Mouse (Mus musculus) heart, embryonic 12.5 days (tissue): Measurements from ENCODE around the gene 1700034I23Rik. TPM values are rescaled to one million over a fixed set of nuclear protein-coding genes. Genes with fewer than 3 reads are reported as not detected.
A peak's percentile ranks its signal among the peaks of the same experiment; 100 is the strongest.
"Not testable (repeated sequence)": the region's sequence is repeated elsewhere in the genome, so short reads cannot be mapped to it uniquely, and the experiment has no call there.

Experiments
- ATAC-seq: fragments of 200-750 bp; cut with Nextera tagmentation; 2 replicates; pipeline ENCODE4 v1.8.0; 2017; ENCODE audit warnings: moderate TSS enrichment, moderate library complexity; ENCODE audit not compliant: insufficient number of reproducible peaks, low FRiP score
- H3K27ac ChIP-seq: fragments of 300-500 bp; sonication (generic); 2 replicates; pipeline ENCODE4 v1.5.1; 2016; ENCODE audit warnings: mild to moderate bottlenecking, moderate library complexity; ENCODE audit not compliant: poor library complexity, severe bottlenecking
- H3K27me3 ChIP-seq: fragments of 300-500 bp; sonication (generic); replicated peaks from 2 replicates; pipeline ENCODE4 v1.6.1; 2016; ENCODE audit warnings: mild to moderate bottlenecking, moderate library complexity
- H3K36me3 ChIP-seq: fragments of 300-500 bp; sonication (generic); 2 replicates; pipeline ENCODE4 v1.6.1; 2016; ENCODE audit warnings: mild to moderate bottlenecking, moderate library complexity
- H3K4me1 ChIP-seq: fragments of 300-500 bp; sonication (generic); replicated peaks from 2 replicates; pipeline ENCODE4 v1.6.1; 2016; ENCODE audit warnings: mild to moderate bottlenecking
- H3K4me2 ChIP-seq: fragments of 300-500 bp; sonication (generic); 2 replicates; pipeline ENCODE4 v1.6.1; 2016; ENCODE audit warnings: mild to moderate bottlenecking, moderate library complexity
- H3K4me3 ChIP-seq: fragments of 300-500 bp; sonication (generic); 2 replicates; pipeline ENCODE4 v1.5.1; 2016; ENCODE audit warnings: mild to moderate bottlenecking
- H3K9ac ChIP-seq: fragments of 300-500 bp; sonication (generic); 2 replicates; pipeline ENCODE4 v1.6.1; 2016; ENCODE audit warnings: mild to moderate bottlenecking, moderate library complexity
- H3K9me3 ChIP-seq: fragments of 300-500 bp; sonication (generic); replicated peaks from 2 replicates; pipeline ENCODE4 v1.6.1; 2016; ENCODE audit warnings: mild to moderate bottlenecking, moderate library complexity
- WGBS: fragments of 180-500 bp; shearing (Covaris S2); methylation state at CpG from one replicate; pipeline ENCODE4 v1.1.7; 2016; 5-methylcytosine and 5-hydroxymethylcytosine counted together
- polyA plus RNA-seq: library from polyadenylated mRNA; unstranded; fragments of >200 nt; fragmentation: Nextera tagmentation; extraction: Ambion mirVana; gene quantifications from 2 replicates; pipeline ENCODE4 v1.2.1, GENCODE M21; 2016

Gene 1700034I23Rik
- 0.11 and 0.41 TPM in 2 replicates for polyA plus RNA-seq

DNA sequence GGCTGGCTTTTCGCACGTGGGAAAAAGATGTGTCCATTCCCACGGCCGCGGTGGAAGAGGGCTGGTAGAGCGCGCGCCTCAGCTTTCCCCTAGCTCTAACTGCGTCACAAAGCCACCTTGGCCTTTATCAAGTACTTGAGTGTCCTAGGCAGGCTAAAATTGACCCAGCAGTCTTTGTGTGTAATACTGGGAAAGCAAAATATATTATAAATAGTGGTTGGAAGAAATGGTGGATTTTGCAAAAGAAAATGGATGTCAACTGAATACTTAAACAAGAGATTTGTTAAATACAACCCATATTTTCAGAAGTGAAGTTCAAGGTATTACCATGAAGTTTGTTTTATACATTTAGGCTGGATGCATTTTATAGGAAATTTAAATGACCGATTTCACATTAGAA lies at the start of gene 1700034I23Rik:
Gene 1700034I23Rik (minus strand): TSS at position 101 of the 400 bp plus-strand sequence.
- H3K4me2 ChIP-seq, H3K27ac ChIP-seq, ATAC-seq, H3K4me1 ChIP-seq, H3K4me3 ChIP-seq, H3K36me3 ChIP-seq, H3K9me3 ChIP-seq, H3K9ac ChIP-seq, H3K27me3 ChIP-seq: not testable (repeated sequence)
- 97% methylated on average over 8 of the region's 10 CpGs for WGBS

DNA sequence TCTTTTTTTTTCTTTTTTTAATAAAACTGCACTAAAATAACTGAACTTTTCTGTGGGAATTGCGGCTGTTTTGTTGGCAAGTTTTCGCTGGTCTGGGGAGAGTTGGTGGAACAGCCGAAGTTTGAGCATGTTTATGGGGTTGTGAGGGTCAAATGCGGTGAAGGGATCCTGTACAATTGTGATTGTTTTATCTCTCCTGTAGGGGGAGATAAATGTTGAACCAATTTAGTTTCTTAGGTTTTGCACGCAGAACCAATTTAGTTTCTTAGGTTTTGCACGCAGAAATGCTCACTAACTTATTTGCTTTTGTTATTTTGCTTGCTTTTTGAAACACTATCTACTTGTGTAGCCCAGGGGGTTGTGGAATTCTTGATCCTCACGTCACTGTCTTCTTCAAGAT lies 49.0 kb upstream of the 1700034I23Rik start:
- H3K9me3 ChIP-seq: no peaks in the 10 kb centered on the region
- no peak for ATAC-seq
- 0 out of 2 replicates have a peak, but pooled peaks cover 3% of the 10 kb centered on the region for H3K4me1 ChIP-seq
- 0 out of 2 replicates have a peak, but pooled peaks cover 4% of the 10 kb centered on the region for H3K27me3 ChIP-seq
- H3K4me3 ChIP-seq: peak overlapping the region; percentile 99
- no peaks in the 10 kb centered on the region for H3K36me3 ChIP-seq
- peak overlapping the region; percentile 98 for H3K9ac ChIP-seq
- 10% methylated on average over 7 of the region's 7 CpGs for WGBS
- H3K27ac ChIP-seq: no peak overlapping the region
- H3K4me2 ChIP-seq: peak overlapping the region; percentile 99

DNA sequence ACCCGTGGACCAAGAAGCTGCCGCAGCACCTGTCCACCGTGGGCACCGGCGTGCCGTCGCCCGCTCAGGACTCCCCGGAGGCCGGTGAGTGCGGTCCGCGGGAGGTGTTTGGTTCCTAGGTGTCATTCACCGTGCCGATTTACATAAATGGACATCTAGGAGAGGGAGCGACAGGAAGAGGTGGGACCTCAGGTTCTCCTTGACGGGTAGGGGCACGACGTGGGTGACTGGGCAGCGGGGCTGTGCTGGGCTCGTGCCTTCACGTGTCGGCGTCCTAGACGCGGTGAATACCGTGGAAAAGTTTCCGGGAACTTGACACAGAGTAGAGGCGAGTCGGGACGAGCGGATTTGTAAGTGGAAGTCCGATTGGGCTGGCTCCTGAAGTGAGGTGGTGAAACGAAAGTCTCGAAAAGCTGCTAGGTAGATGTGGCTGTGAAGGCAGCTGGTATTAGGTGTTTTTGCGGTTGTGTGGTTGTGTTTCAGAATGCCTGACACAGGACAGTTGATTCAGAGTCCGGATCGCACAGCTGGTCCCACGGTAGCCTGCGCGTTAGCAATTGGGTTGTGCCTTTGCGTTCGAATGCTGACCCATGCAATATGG lies 48.4 kb upstream of the 1700034I23Rik start:
- no peak for ATAC-seq
- Histone ChIP-seq H3K4me2 (peak overlapping the region; percentile 99), H3K9ac (peak overlapping the region; percentile 98), H3K4me3 (peak overlapping the region; percentile 99), H3K27me3 (0 out of 2 replicates have a peak, but pooled peaks cover 4% of the 10 kb centered on the region), H3K9me3 (no peaks in the 10 kb centered on the region), H3K36me3 (no peaks in the 10 kb centered on the region), H3K27ac (peak overlapping the region; percentile 94), H3K4me1 (0 out of 2 replicates have a peak, but pooled peaks cover 3% of the 10 kb centered on the region)
- WGBS: under 1% methylated on average over 43 of the region's 43 CpGs

DNA sequence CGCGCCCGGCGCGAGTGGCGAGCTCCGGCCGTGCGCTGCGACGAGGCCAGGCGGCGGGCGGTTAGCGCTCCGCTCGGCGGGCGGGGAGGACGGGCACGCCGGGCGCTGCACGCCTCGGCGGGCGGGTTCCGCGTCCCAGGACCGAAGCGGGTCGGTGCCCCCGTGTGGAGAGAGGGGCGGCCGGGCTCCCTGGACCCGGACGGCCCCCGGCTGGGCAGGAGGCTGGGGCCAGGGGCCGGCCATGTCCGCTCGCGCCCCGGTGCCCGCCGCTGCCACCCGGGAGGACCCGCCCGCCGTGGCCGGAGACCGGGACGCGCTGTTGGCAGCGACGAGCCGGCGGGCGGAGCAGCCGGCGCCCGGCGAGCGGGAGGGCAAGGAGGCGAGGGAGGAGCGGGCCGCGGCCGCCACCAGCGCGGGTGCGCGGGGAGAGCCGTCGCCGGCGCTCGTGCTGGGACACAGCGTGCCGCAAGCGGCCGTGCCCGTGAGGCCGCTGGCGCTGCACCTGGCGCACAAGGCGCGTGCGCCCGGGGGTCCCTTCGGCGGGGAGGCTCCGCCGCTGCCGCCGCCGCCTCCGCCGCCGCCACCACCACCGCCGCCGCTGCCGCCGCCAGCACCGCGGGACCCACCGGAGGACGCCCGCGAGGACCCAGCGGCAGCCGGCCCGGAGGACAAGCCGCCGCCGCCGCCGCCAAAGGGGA lies 47.7 kb upstream of the 1700034I23Rik start:
- Histone ChIP-seq H3K4me2 (peak overlapping the region; percentile 99), H3K9ac (peak overlapping the region; percentile 98), H3K4me3 (peak overlapping the region; percentile 99), H3K27ac (peak overlapping the region; percentile 94), H3K36me3 (no peaks in the 10 kb centered on the region), H3K4me1 (0 out of 2 replicates have a peak, but pooled peaks cover 3% of the 10 kb centered on the region), H3K27me3 (0 out of 2 replicates have a peak, but pooled peaks cover 4% of the 10 kb centered on the region), H3K9me3 (no peaks in the 10 kb centered on the region)
- under 1% methylated on average over 105 of the region's 118 CpGs for WGBS
- ATAC-seq: peak; percentile 2; the same call in 1 of the 2 replicates

DNA sequence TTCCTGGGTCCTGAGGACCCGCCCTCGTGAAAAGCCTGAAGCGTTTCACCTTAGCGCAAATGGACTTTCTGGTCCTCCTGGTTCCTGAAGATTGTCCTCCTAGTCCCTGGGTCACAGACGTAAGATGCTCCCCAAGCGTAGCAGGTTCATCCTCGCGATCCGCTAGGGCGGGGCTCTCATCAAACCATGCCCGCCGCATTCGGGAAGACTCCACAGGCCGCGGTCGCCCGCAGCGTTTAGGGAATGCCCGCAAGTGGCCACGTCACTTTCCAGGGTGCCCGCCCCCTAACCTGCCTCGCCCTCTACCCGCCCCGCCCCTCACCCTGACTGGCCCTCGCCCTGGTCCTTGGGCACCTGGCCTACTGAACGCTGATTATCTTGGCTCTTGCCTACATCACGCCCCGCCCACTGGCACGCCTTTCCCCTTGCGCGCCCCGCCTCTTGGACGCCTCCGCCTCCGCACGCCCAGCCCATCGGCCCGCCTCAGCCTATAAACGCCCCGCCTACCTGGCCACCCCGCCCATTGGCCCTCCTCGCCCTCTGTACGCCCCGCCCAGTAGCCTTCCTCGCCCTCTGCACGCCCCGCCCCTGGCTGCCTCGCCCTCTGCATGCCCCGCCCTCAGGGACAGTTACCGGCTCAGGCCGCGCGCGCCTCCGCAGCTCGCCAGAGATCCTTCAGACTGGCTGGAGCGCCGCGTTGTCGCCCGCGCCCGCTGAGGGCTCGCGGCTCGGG lies 47.0 kb upstream of the 1700034I23Rik start, which contains the start of gene Larp1b:
Gene Larp1b (plus strand): TSS at position 659 of the 733 bp plus-strand sequence.
- H3K27ac ChIP-seq: peak within 1 kb of the TSS; percentile 94
- peak within 1 kb of the TSS; percentile 98 for H3K9ac ChIP-seq
- peak within 1 kb of the TSS; percentile 99 for H3K4me2 ChIP-seq
- peak within 1 kb of the TSS; percentile 99 for H3K4me3 ChIP-seq
- H3K4me1 ChIP-seq: 0 out of 2 replicates have a peak, but pooled peaks cover 3% of the 10 kb centered on the region
- 0 out of 2 replicates have a peak, but pooled peaks cover 4% of the 10 kb centered on the region for H3K27me3 ChIP-seq
- WGBS: under 1% methylated on average over 65 of the region's 66 CpGs
- H3K36me3 ChIP-seq: no peaks in the 10 kb centered on the region
- ATAC-seq: peak; percentile 96
- H3K9me3 ChIP-seq: no peaks in the 10 kb centered on the region

DNA sequence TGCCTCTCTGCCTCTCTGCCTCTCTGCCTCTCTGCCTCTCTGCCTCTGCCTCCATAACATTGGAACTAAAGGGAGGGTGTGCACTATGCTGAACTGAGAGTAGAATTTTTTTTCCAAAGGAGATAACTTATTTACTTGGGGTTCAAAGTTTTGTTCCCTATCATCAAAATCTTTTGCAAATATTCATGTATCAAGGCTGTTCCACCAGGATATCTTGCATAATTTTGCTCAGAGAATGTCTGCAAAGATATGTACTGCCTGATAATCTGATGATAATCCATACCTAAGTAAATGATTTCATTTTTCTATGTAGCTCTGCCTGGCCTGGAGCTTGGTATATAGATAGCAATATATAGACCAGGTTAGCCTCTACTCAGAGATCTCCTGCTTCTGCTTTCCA lies 36.7 kb upstream of the 1700034I23Rik start:
- H3K9me3 ChIP-seq: no peaks in the 10 kb centered on the region; the same call in 1 of the 2 replicates
- H3K27me3 ChIP-seq: no peaks in the 10 kb centered on the region
- no peaks in the 10 kb centered on the region for H3K4me1 ChIP-seq
- ATAC-seq: no peak
- no peak overlapping the region for H3K27ac ChIP-seq
- no peak overlapping the region for H3K4me3 ChIP-seq
- H3K9ac ChIP-seq: no peak overlapping the region
- H3K4me2 ChIP-seq: no peak overlapping the region
- H3K36me3 ChIP-seq: peaks cover 6% of the 10 kb centered on the region

DNA sequence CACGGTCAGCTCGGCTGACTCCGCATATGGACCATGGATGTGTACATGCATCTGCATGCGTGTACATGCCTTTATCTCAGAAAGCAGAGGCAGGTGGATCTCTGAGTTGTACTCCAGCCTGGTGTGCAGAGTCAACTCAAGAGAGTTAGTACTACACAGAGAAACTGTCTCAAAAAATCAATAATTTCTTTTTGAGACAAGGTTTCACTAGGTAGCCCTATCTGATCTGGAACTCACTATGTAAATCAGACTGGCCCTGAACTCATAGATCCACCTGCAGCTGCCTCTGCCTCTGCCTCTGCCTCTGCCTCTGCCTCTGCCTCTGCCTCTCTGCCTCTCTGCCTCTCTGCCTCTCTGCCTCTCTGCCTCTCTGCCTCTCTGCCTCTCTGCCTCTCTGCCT lies 36.2 kb upstream of the 1700034I23Rik start:
- 91% methylated on average over 4 of the region's 4 CpGs for WGBS
- no peak for ATAC-seq
- no peaks in the 10 kb centered on the region; the same call in 1 of the 2 replicates for H3K9me3 ChIP-seq

DNA sequence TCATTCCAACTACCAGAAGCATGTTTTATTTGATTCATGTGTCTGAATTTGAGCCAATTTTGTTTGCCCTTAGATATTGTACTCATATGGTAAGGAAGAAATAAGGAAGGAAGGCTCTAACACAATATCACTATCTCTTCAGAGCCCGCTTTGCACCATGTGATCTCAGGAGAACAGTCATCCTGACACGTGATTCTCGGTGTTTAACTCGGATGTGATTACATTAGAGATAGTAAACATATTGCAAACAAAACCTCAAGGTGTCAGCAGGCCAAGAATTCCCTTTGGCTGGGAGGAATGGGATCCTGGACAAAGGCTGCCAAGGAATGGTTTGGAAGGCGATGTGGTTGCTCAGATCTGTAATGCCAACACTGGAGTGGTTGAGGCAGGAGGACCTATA lies 35.8 kb upstream of the 1700034I23Rik start:
- H3K36me3 ChIP-seq: peaks cover 15% of the 10 kb centered on the region
- no peaks in the 10 kb centered on the region for H3K27me3 ChIP-seq
- no peak for ATAC-seq
- WGBS: 75% methylated on average over 5 of the region's 5 CpGs
- H3K4me3 ChIP-seq: no peak overlapping the region
- no peak overlapping the region for H3K27ac ChIP-seq
- H3K9ac ChIP-seq: no peak overlapping the region
- H3K4me2 ChIP-seq: no peak overlapping the region
- no peaks in the 10 kb centered on the region for H3K4me1 ChIP-seq
- no peaks in the 10 kb centered on the region; the same call in 1 of the 2 replicates for H3K9me3 ChIP-seq

More for the DNA sequence above, 36.2 kb upstream of the 1700034I23Rik start:
- no peaks in the 10 kb centered on the region for H3K27me3 ChIP-seq
- peaks cover 11% of the 10 kb centered on the region for H3K36me3 ChIP-seq
- H3K4me3 ChIP-seq: no peak overlapping the region
- no peak overlapping the region for H3K4me2 ChIP-seq
- no peaks in the 10 kb centered on the region for H3K4me1 ChIP-seq
- no peak overlapping the region for H3K9ac ChIP-seq
- H3K27ac ChIP-seq: no peak overlapping the region

DNA sequence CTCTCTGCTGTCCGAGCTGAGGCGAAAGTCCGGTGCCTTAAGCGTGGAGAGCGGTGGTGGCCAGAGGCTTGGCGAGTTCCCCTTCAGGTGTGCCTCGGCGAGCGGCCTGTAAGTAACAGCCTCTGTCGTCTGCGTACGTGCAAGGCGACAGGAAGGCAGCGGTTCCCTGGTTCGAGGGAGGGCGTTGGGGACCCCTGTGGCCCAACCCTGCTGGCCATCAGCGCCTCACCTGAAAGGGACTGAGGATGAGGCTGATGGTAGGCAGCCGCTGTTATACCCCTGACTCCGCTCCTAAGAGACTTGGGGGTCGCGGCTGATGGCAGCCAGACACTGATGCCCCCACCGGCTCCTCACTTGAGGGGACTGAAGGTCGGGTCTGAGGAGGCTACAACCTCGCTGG lies 8.0 kb downstream of the 1700034I23Rik start:
- H3K9me3 ChIP-seq, H3K4me1 ChIP-seq, ATAC-seq, H3K36me3 ChIP-seq, H3K27me3 ChIP-seq: not testable (repeated sequence)
- Histone ChIP-seq H3K9ac (peak overlapping the region; percentile 81), H3K27ac (peak overlapping the region; percentile 50; the same call in 1 of the 2 replicates), H3K4me2 (peak overlapping the region; percentile 91), H3K4me3 (peak overlapping the region; percentile 62)
- under 1% methylated on average over 23 of the region's 24 CpGs for WGBS

DNA sequence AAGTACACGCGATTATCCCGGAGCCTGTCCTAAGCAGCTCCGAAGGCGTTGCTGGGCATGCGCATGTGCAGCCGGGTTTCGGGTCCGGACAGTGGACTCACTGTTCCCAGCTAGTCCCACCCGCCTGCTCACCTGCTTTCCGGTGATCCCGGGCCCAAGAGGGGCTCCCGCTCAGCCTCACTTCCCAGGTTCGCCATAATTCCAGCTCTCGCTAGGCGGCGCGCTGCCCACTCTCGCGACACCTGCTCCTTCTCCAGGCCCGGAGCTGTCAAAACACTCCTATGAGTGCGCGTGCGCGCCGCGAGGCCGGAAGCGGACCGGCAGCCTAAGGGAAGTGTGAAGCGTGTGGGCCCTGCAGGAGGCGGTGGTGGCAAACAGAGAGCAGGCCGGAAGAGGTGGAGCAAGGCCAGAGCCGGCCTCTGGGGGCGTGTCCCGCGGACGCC lies 8.5 kb downstream of the 1700034I23Rik start:
- Histone ChIP-seq H3K4me2 (peak overlapping the region; percentile 66), H3K9ac (peak overlapping the region; percentile 70), H3K4me3 (peak overlapping the region; percentile 62), H3K27ac (peak overlapping the region; percentile 54; the same call in 1 of the 2 replicates)
- WGBS: under 1% methylated on average over 38 of the region's 38 CpGs
- not testable (repeated sequence) for H3K36me3 ChIP-seq, H3K9me3 ChIP-seq, H3K27me3 ChIP-seq, H3K4me1 ChIP-seq
- peak; percentile 100 for ATAC-seq
